Mouse (Mus musculus): ENCODE measurements around the gene Lhcgr. TPM values are rescaled to one million over a fixed set of nuclear protein-coding genes. Genes with fewer than 3 reads are reported as not detected.
"Not testable (repeated sequence)": the region's sequence is repeated elsewhere in the genome, so short reads cannot be mapped to it uniquely, and the experiment has no call there.

Gene Lhcgr
- under 1 TPM; 0.31 to 0.63 TPM for total RNA-seq (2021)
- long read RNA-seq, experiment 1 = 0 reads
- long read RNA-seq, experiment 2 = 0 reads

DNA sequence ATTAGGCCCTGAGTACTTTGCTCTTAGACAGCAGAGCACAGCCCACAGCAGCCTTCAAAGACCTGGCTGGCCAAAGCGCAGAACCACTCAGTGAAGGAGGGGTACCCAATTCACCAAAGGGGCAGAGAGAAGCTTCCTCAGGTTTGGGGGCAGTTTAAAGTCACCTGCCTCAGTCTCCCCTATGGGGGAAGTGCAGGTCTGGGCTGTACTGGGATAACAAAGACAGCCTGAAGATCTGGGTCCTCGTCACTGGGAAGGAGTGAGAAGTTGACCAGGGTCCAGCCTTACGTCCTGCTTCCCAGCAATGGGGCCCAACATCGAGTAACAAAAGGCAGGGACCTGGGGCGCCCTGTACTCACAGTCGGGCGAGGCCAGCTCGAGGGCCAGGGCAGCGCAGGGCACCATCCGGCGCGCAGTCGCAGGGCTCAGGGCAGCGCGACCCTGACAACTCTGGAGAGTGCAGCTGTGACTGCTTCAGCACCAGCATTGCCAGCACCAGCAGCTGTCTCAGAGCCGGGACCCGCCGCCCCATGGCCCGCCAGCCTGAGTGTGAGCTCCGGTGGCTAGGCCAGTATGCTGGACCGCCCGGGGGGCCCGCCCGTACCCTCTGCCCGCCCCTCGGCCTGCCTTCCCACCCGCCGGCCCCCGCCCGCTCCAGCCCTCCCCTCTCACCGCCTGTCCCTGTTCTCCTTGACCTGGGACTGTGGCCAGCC is at the start of gene Lhcgr:
TSS of gene Lhcgr (minus strand) at position 551 of the 713 bp plus-strand sequence.
- peak; percentile 36 for DNase-seq

DNA sequence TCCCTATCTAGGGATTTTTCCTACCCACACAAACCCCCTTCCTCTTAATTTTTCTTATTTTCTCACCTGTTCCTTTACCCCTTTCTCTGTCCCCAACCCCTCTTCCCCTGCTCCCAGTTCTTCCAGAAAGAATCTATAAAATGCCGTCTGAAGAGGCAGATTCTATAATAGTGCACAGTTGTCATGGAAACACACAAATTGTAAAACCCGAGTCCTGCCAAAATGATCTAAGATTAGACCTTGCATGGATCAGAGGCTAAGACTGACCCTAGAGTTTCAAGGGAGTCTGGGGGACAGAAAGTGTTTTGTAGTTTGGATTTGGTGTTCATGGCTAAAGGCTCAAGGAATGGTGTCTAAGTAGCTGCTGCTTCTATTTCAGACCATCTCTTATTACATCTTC is 25.8 kb upstream of the Lhcgr start:
- DNase-seq = no peak

DNA sequence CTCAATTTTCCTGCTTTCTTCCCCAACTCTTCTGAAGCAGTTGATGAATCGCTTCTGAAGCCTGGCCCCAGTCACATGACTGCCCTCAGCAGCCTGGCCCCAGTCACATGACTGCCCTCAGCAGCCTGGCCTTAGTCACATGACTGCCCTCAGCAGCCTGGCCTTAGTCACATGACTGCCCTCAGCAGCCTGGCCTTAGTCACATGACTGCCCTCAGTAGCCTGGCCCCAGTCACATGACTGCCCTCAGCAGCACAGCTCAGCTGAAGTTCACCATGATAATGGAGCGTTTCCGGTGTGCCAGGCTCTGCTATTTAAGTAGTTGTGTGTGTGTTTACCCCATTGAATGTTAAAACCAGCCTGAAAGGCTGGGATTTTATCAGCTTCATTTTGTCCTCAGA is 21.2 kb upstream of the Lhcgr start:
- DNase-seq = not testable (repeated sequence)

DNA sequence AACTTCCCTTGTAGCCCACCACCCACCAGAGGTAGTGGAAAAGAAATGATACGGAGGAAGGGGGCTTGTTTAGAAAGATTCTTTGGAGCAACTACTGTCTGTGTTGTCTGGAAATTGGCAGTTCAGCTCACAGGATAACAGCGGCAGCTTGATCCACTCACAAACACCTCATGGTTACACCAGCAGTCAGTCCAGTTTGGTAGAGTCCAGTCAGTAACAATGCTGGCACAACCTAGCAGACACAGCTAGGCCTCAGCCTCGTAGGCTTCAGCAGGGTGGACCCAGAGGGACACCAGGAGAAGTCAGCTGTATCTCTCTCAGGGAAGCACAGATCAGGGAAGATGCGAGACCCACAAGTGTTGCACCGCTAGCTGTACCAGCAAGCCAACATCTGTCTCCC is 19.0 kb upstream of the Lhcgr start:
- DNase-seq = no peak

DNA sequence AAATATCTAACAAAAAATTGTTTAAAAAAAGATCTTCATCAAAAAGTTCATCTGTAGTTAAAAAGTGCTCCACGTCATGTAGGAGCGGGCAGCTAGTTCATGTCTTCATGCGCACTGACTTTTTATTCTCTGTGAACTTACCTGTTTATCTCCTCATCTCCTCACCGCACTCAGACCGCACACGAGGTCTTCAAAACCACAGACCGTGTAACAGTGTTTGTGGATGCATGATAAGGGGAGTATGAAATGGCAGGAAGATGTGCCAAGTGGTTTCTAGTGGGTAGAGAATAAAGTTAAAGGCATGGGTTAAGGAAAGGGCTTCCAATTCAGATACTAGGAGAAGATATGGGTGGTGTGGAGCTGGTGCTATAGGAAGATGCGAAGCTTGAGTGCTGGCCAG is 14.6 kb upstream of the Lhcgr start:
- DNase-seq = no peak

DNA sequence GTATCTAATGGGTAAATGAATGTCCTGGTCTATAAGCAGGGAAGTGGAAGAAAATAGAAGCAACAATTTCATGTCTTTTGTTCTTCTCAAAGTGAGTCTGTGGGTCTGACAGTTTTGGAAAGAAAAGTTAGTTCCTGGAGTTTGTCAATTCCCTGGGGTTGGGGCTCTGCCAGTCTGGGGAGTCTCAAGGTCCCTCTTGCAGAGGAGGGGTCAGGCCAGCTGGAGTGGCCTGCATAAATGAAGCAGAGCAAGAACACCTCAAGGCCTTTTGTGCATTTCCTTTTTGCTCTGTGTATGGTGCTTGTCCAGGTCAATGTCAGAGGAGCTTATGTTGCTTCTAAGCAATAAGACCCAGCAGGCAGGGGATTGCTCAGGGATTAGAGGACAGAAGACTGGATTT is 11.7 kb upstream of the Lhcgr start:
- DNase-seq = no peak

DNA sequence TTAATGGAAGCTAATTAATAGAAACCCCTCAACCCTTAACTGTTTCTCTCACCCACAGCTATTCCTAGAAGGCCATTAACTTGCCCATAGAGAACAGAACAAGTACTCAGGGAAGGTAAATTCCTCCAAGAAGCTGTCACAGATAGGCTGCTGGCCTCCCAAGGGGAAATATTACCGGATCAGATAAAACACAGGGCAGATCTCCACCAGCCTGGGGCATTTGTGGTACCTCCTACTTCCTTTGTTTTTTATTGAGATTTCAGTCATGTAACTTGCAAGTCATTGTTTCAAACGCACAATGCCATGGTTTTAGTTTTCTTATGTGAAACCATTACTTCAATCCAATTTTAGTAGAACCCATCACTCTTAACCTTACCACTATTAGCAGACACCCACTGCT is 1.1 kb downstream of the Lhcgr start:
- DNase-seq = no peak

DNA sequence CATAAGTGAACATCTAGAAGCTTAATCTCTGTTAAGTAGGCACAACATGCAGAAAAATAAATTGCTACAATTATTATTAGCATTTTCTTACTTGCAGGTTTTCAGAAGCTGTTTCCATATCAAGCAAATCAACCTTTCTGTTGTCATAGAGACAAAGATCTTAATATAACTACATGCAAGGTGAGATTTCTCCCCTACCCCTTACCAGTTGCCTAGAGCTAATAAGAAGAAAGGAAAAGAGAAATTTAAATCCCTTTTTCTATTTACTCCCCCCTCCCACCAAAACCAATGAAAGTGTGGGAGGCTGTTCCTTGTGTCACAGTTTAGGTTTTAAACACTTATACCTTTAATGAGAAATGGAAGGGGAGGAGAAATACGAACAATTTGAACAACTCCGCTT is 3.4 kb downstream of the Lhcgr start:
- no peak for DNase-seq

DNA sequence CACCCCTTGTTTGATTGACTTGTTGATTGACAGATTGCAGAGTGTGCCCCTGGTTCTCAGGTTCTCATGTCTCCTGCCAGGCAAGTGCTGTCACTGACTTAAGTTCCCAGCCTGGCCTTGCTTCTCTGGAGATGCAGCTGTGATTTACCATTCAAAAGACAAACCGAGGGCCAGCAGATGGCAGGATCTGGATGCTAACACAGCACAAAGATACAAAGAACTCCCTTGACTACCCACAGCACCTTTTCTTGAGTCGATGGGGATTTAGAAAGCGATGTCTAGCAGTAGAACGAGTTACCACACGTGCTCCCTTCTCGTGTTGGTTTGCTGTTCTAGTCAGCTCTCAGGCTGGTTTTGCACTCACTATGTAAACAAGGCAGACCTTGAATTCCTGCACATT is 4.9 kb downstream of the Lhcgr start:
- no peak for DNase-seq

DNA sequence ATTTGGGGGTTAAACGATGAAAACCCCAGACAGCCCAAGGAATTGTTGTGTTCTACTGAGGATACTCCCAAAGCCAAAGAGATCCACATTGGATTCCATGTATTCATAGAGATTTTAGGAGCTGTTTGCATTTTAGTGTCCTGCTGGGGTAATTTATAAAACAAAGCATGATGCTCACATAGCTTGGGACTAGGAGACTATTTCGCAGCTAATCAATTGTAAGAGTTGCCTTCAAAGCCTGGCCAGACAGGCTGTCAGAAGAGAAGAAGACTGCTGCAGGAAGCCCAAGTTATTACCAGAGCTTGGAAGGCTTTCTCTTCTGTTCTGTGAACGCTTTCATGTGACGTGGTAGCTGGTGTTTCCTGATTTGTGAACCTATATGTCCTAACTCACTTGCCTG is 5.4 kb downstream of the Lhcgr start:
- no peak for DNase-seq

DNA sequence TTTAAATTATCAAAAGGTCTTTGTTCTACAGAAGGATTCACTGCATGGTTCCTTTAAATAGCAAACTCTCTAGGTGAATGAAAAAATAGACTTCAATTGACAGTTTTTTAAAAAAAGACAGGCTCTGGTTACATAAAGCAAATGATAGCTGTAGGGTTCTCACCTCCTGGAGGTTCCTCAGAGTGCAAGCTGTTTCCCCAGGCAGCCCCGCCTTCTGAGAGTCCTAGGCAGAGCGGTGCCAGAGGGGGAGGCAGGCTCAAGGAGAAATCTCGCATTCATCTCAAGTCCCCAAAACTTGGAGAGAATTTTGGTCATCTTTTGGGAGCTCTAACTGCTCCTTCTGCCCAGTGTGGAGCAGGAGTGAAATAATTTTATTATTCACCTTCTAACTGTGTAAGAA is 12.6 kb downstream of the Lhcgr start:
- no peak for DNase-seq

DNA sequence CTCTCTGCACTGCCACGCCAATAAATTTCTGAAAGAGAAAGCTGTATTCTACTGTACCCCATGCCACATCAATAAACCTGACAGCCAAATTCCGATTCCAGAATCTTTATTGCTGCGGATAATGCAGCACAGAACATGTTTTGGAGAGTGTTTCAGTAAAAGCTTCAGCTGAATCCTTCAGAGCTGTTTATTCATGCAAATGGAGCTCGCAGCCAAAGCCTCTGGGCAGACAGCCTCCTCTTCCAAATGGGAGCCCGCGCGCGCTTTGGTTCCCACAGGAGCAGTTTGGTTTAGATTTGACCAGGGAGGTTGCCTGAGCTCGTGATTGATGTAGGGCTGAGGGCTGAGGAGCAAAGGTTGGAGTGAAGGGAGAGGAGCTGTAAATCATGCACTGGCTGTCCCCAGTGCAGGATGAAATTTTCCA is 17.7 kb downstream of the Lhcgr start:
- no peak for DNase-seq

DNA sequence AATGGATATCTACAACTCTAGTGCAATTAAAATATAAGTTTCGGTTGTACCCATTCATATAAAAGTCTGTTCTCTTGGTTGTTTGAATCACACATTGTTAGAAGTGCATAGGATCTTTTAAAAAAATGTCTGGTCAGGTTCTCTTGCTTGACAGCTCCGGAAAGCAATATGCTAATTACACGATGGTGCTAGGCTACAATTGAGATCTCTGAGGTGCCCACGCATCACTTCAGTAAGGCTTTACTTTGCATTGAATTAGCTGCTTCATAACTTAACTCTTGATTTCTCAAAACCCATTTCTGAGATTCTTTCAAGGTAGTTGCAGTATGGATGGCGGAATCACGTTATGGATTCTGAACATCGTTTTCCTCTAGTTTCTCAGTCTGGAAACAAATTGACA is 21.7 kb downstream of the Lhcgr start:
- no peak for DNase-seq

DNA sequence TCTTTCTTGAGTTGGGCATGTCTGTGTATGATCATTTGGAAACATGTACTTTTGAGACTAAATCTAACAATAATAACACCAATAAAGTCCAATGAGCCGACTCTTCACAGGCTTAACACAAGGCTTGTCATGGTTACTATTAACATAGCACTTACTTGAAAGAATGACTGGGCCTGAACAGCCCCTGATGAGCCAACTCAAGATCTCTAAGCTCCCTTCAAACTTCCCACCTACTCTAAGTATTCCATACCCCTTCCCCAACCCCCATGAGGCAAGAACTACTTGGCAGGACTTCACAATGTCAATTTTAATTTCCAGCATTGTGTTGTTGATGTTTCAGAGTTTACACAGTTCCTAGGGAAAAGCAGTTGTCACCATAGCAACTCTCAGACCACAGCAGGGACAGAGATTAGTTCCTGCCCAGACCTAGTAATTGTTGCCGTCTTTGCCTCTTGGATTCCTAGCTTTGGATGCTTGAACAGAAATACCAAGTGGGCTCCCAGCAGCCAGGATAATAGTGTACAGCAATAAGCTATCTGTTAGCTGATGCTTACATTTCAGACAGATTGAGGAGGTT is 22.4 kb downstream of the Lhcgr start:
- no peak for DNase-seq

DNA sequence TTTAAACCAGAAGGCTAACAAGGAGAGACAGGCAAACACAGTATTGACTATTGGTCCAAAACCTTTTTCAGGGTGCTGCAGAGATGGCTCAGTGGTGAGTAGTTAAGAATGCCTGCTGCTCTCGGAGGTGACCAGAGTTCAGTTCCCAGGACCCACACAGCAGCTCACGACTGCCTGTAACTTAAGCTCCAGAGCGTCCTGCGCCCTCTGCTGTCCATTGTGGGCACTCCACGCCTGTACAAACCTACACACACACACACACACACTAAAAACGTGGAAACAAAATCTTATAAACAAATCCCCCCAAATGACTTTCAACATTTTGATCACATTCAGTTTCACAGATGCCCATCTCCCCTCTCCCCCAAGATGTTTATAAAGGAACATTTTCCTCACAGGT is 24.9 kb downstream of the Lhcgr start:
- DNase-seq = no peak

DNA sequence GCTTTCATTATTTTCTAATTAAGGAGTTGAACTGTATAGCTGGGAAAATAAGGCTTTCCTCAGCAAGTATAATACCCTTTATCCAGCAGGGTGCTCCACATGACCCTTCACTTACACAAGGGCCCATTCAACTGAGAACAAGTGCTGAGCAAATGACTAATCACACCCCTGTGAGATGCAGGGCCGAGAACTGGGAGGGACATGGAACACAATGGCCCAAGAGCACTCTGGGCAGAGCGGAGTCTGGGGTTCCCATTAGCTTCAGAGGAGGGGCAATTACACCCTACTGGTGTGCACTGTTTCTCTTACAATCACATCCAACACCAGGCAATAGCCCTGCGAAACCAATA is 27.7 kb downstream of the Lhcgr start:
- no peak for DNase-seq

DNA sequence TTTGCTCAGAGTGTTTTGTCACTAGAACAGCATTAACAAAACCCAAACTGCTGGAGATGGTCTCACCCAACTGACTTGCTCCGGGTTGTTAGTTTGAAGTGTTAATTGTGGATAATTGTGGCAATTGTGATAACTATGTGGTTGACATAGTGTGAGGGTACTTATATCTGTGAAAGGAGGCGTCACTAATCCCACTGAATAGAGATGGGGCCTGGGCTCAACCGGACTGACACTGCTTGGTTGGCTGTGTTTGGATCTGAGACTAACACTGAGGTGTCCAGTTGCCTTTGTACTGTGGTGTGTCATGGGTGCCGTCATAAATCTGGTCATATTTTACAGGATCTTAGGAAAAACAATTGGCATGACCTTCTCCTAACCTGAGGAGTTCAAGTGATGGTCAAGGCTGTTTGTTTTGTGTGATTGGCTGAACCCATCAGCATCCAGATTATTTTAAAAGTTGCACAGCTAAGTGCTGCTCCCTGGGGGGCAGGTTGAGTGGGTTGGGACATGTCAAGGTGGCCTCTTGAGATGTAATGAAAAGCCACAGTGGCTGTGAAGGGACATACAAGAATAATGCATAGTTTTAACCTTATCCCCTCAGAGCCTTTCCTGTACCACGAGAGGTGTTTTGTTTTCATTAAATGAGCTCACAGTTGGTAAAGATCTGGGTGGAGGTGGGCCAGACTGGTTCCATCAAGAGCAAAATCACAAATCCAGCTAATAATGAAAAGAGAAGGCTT is 28.2 kb downstream of the Lhcgr start:
- no peak for DNase-seq

DNA sequence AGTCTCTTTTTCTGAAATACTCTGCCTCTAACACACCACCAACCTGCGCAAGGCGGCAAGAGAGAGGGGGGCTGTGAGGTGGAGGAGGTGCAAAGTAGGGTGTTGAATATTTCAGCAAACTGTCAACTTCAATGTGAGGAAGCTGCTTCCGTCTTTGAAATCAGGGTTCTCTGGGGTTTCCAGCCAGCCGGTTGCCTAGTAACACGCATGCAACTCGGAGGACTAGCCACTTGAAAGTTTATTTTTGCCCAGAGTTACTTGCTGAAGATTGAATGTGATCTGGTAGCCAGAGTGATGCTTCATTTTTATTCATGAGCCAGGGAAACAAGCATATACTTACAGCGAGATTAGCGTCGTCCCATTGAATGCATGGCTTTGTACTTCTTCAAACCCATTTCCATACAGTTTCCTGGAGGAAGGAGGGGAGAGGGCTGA is 33.8 kb downstream of the Lhcgr start:
- no peak for DNase-seq

DNA sequence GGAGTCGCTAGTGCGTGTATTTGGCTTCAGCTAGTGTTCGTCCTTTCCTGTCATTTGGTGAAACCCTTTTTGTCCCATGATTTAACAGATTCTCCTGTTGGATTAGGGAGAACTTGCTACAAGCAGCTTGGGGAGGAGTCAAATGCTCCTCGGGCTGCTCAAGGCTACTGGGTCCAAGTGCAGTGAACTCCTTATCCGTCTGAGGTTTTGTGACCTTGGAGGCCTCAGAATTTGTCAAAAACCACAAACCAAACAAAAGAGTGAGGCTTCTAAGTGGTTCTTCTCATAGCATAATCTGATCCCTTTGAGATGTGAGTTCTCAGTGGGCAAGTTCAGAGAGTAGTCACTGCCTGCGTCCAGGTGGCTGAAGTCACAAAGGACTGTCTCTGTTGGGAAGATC is 36.0 kb downstream of the Lhcgr start:
- no peak for DNase-seq

DNA sequence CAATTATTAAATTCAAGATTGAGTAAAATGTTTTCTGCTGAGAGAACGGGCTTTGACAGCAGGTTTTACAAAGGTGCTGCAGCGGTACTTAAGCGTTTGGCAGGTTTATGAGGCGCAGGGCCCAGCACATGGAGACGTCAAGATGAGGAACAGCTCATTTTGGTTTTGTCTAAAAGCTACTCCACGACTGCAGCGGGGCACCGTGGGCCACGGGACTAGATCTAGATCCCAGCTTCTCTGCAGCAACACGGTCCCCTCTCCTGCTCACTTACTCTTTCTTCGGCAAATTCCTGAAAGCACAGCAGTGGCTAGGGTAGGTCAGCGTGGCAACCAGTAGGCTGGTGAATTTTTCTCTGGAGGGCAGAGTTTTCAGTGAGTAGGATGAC is 38.3 kb downstream of the Lhcgr start:
- DNase-seq = no peak

DNA sequence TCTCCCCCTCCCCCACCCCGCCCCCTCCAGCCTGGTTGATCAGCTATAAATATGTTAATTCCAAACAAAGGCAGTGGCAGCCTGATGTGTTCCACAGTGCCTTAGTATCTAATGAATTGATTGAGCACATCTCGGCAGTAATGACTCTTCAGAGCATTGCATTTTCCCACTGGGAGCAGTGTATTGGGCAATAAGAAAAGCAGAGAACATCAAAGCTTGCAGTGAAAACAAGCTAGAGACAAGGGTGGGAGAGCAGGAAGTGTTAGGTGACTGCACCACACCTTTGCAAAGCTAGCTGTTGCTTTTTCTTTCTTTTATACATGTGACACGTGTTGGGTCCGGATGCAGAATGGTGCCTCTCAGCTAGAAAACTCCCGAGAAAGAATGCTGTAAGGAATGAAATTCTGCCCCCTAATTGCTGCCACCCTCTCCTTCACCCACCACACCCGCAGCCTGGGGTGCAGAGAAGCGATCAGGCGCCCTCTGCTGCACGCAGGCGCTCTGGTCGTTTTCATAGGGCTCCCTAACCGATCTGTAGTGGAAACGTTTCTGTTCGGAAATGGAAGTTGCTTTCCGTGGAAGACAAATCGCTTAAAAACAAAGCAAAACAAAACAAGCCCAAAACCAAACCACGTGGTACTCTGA is 38.8 kb downstream of the Lhcgr start:
- peak; percentile 20 for DNase-seq

DNA sequence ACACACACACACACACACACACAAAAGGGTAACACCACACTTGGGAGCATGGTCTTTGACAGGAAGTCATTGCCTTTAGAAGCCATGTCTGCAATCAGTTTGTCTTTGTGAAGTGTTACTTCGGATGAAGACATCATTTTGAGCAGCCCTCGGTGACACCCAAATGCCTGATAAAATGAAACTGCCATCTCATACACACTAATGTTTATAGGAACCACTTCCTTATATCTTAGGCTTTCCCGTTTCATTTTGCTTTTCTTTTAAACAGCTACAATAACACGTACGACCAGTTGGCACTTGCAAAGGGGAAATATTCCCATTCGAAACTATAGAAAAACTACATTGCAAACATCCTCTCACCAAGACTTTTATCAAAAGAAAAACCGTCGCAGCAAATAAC is 42.1 kb downstream of the Lhcgr start:
- no peak for DNase-seq

DNA sequence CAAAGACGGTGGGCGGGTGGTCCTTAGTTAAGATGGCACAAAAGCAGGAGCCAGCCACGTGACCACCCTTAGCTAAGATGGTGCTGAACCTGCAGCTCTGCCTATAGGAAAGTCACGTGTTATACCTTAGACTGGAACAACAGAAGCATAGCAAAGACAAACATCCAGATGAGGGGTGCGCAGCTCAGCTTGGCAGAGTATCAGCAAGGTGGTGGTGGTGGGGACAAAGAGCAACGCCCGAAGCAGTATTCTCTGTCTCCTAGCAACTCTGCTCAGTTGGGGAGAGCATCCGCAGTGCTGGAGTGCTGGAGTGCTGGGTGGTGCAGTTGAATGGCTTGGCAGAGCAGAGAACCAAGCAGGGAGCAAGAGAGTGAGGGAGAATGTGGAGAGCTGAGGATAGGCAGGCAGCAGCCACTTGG is 85.5 kb downstream of the Lhcgr start:
- no peak for DNase-seq
